Mouse (Mus musculus) cortical plate, adult 2 months (tissue): ENCODE results near the gene Nfkbia.

Experiments
- CTCF ChIP-seq: fragments of 200-500 bp; IDR thresholded peaks from 2 replicates; pipeline ENCODE4 v1.5.1; 2011; ENCODE audit warnings: mild to moderate bottlenecking, control low read depth, low read length; ENCODE audit not compliant: insufficient read depth; ENCODE audit errors: extremely low read depth
- POLR2A ChIP-seq: fragments of 200-500 bp; IDR thresholded peaks from 2 replicates; pipeline ENCODE4 v1.6.1; 2011; ENCODE audit warnings: mild to moderate bottlenecking, low read length, control low read depth; ENCODE audit not compliant: insufficient read depth; ENCODE audit errors: extremely low read depth

- no peak for TF ChIP-seq CTCF
- no peak for TF ChIP-seq POLR2A
Observed at GRCm38 (mm10) chr12:55448457-55448856, 44.0 kb downstream of the Nfkbia start.
